Mouse (Mus musculus) kidney, embryonic 15.5 days (tissue): ENCODE results near the gene 1700024P04Rik. TPM values are rescaled to one million over a fixed set of nuclear protein-coding genes. Genes with fewer than 3 reads are reported as not detected.

ENCODE experiments used
- polyA plus RNA-seq: library from polyadenylated mRNA; unstranded; fragments of >200 nt; fragmentation: Nextera tagmentation; extraction: Ambion mirVana; gene quantifications from 2 replicates; pipeline ENCODE4 v1.2.1, GENCODE M21; 2015

1700024P04Rik gene
- polyA plus RNA-seq, 1 experiment from 2014 or later, result not detected

Other genes starting within 250 kb of the 1700024P04Rik start
- 41.6 and 42.8 TPM in 2 replicates for gene Fcho2, start 169.1 kb downstream of the 1700024P04Rik start, polyA plus RNA-seq
- gene Tnpo1, start 58.2 kb downstream of the 1700024P04Rik start, polyA plus RNA-seq, result 69.0 and 77.0 TPM in 2 replicates
- 0.99 and 1.1 TPM in 2 replicates for gene Zfp366, start 200.3 kb upstream of the 1700024P04Rik start, polyA plus RNA-seq